ENCODE assay signal across 10 mouse cellular contexts in the genomic region with DNA sequence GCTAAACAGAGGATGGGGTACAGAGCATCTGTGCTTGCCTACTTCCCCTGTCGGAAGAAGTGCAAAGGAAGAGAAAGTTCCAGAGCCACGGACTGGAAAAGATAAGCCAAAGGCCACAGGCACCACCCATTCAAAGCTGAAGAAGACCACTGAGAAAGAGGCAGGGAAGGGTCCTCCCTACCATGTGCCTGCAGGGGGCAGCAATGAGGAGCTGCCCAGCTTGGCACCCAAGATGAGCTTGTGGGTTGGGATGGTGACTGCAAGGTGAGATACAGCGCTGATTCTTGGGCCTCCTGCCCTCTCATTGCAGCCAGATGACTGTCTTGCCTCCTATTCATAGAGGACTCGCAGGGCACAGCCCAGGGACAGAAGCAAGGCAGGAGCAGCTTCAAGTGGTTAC. TPM values are rescaled to one million over a fixed set of nuclear protein-coding genes. Genes with fewer than 3 reads are reported as not detected.
DNase-seq lines count a peak whose midpoint lies in the region; TF ChIP-seq lines count a peak whose summit lies in the region.
"Had no signal": no experiment of that assay in that cellular context is flagged by ENCODE, and none has a peak within 500 bp of the region (broad histone marks: within the 10 kb centered on the region; RNA-seq: fewer than 3 reads in every experiment).

No protein-coding gene starts in this region.

- H3K4me1 ChIP-seq in lung, adult 2 months (ENCODE audit: control insufficient read depth, insufficient read depth, low read length): no peaks in the 10 kb centered on the region
- no peaks in the 10 kb centered on the region for H3K4me1 ChIP-seq in MEL (ENCODE audit: control insufficient read depth in 1 of 2, insufficient read depth in 2 of 2, low read length in 2 of 2)
- peaks cover 25% of the 10 kb centered on the region for H3K4me1 ChIP-seq in embryonic facial prominence, embryonic 10.5 days

- no peak for TF ChIP-seq EP300 in MEL (IDR thresholded peaks at IDR 0.05; ENCODE audit: low read depth in 1 of 2, low read length in 2 of 2)

- TF ChIP-seq POLR2A in lung, adult 2 months (IDR thresholded peaks at IDR 0.05; ENCODE audit: borderline replicate concordance, extremely low read depth, low read depth, low read length): no peak
- no peak for TF ChIP-seq POLR2A in MEL (IDR thresholded peaks at IDR 0.05; ENCODE audit: control insufficient read depth in 1 of 2, insufficient read depth in 1 of 2, low read depth in 1 of 2, low read length in 2 of 2, poor library complexity in 1 of 2)

- no peak overlapping the region for H3K9ac ChIP-seq in MEL (ENCODE audit: control insufficient read depth, low read depth, low read length, poor library complexity, severe bottlenecking)

- intact Hi-C loops in gastrocnemius, adult 2 months (cut with DNase I): no loop called here

- TF ChIP-seq CTCF in gastrocnemius, adult 2 months (IDR thresholded peaks at IDR 0.05): peak; percentile 47
- TF ChIP-seq CTCF in lung, adult 2 months (IDR thresholded peaks at IDR 0.05; ENCODE audit: insufficient read depth, low read length): 0 out of 2 replicates have a peak, but pooled peaks have one; percentile 30
- TF ChIP-seq CTCF in MEL (IDR thresholded peaks at IDR 0.05 in 2 of 3, conservative IDR thresholded peaks at IDR 0.05 in 1 of 3; ENCODE audit: control insufficient read depth in 1 of 3, insufficient read depth in 1 of 3, low read depth in 2 of 3, low read length in 3 of 3, poor library complexity in 1 of 3, severe bottlenecking in 1 of 3): peak in 2 of 3 experiments; percentile 9 to 32; a peak in 4 of 6 replicates

- WGBS in lung, adult 2 months: 79% methylated on average over 4 of the region's 4 CpGs
- WGBS in embryonic facial prominence, embryonic 10.5 days: 84% methylated on average over 4 of the region's 4 CpGs

- H3K27ac ChIP-seq in gastrocnemius, adult 2 months: no peak overlapping the region
- no peak overlapping the region for H3K27ac ChIP-seq in MEL (ENCODE audit: control insufficient read depth, low read depth, low read length)
- no peak overlapping the region for H3K27ac ChIP-seq in embryonic facial prominence, embryonic 10.5 days (replicated peaks)

- no peak for TF ChIP-seq RAD21 in MEL (IDR thresholded peaks at IDR 0.05; ENCODE audit: low read depth, low read length)

- H3K79me2 ChIP-seq in MEL (ENCODE audit: control insufficient read depth, insufficient read depth, low read length, poor library complexity): no peaks in the 10 kb centered on the region

- no peaks in the 10 kb centered on the region for H3K9me3 ChIP-seq in MEL (replicated peaks; ENCODE audit: insufficient read depth, low read length)
- H3K9me3 ChIP-seq in embryonic facial prominence, embryonic 10.5 days: no peaks in the 10 kb centered on the region

- H3K4me3 ChIP-seq in gastrocnemius, adult 2 months: no peak overlapping the region
- no peak overlapping the region for H3K4me3 ChIP-seq in lung, adult 2 months (replicated peaks; ENCODE audit: extremely low read depth, low read depth, low read length)
- H3K4me3 ChIP-seq in MEL (ENCODE audit: control insufficient read depth in 1 of 2, insufficient read depth in 1 of 2, low read depth in 2 of 2, low read length in 2 of 2): no peak overlapping the region
- no peak overlapping the region for H3K4me3 ChIP-seq in embryonic facial prominence, embryonic 10.5 days

- DNase-seq in gastrocnemius, adult 2 months: no peak
- DNase-seq in gastrocnemius, postnatal 10 days: no peak
- DNase-seq in lung, adult 2 months: no peak
- no peak for DNase-seq in lung, postnatal 10 days
- no peak for DNase-seq in MEL (ENCODE audit: low read depth, low spot score)
- peak; percentile 17 for DNase-seq in mesoderm, embryonic 11.5 days (ENCODE audit: low read depth, low spot score)
- no peak for DNase-seq in embryonic facial prominence, embryonic 10.5 days (ENCODE audit: low spot score)
- no peak for DNase-seq in right cerebral cortex, postnatal 10 days (ENCODE audit: low spot score in 2 of 2)
- DNase-seq: cerebellum, adult 9-11 months; kidney, adult 18-20 months had no signal

- no peaks in the 10 kb centered on the region for H3K27me3 ChIP-seq in MEL (ENCODE audit: control insufficient read depth in 1 of 2, insufficient read depth in 2 of 2, low read length in 2 of 2)
- H3K27me3 ChIP-seq in embryonic facial prominence, embryonic 10.5 days (replicated peaks; ENCODE audit: low read depth, poor library complexity, severe bottlenecking): no peaks in the 10 kb centered on the region

- H3K36me3 ChIP-seq in MEL (ENCODE audit: control insufficient read depth in 1 of 2, insufficient read depth in 2 of 2, low read length in 2 of 2): no peaks in the 10 kb centered on the region
- H3K36me3 ChIP-seq in embryonic facial prominence, embryonic 10.5 days (replicated peaks): no peaks in the 10 kb centered on the region

TF ChIP-seq in MEL, 35 proteins besides CTCF, POLR2A, EP300 and RAD21:
- TF ChIP-seq RCOR1 (IDR thresholded peaks at IDR 0.05; ENCODE audit: low read depth, low read length): no peak
- peak; percentile 19; the same call in 1 of the 2 replicates for TF ChIP-seq SMC3 (IDR thresholded peaks at IDR 0.05; ENCODE audit: low read depth, low read length)

RNA-seq across cellular contexts. Expression of a gene that starts 15.4 kb away (rescaled TPM):
- 10 to 100 TPM; 35.0 to 38.0 TPM for total RNA-seq in gastrocnemius, adult 2 months (2021)
- 10 to 100 TPM; 36.7 to 40.4 TPM for total RNA-seq in gastrocnemius, postnatal 10 days (2021)
- polyA plus RNA-seq in lung, adult 2 months (2012; rRNA removed): 7.3 and 11.2 TPM in 2 replicates
- 14.6 and 16.7 TPM in 2 replicates for total RNA-seq in MEL (2012; rRNA removed)
- polyA plus RNA-seq in MEL (2012; ENCODE audit: insufficient read depth in 1 of 2, insufficient read length in 2 of 2, low read depth in 1 of 2, low replicate concordance in 2 of 2, missing spikeins in 1 of 2): 10 to 100 TPM in 1 of 2 experiments, not detected in 1; 25.9 TPM
- 52.6 and 54.6 TPM in 2 replicates for polyA plus RNA-seq in embryonic facial prominence, embryonic 10.5 days (2016; fragmentation: Nextera tagmentation; extraction: Ambion mirVana)
